Mouse (Mus musculus): ENCODE data around the gene Nek11.

The Nek11 gene

GRCm38 (mm10) chr9:105309553-105310281 lies 85.6 kb downstream of the Nek11 start:
- DNase-seq, result peak; percentile 81 to 82

GRCm38 (mm10) chr9:105306042-105306441 lies 89.3 kb downstream of the Nek11 start:
- no peak for DNase-seq

- DNase-seq, result no peak
Observed at GRCm38 (mm10) chr9:105302230-105302629, 93.1 kb downstream of the Nek11 start.

- no peak for DNase-seq
Observed at GRCm38 (mm10) chr9:105301396-105301795, 93.9 kb downstream of the Nek11 start.

GRCm38 (mm10) chr9:105300738-105301325 lies 94.5 kb downstream of the Nek11 start:
- DNase-seq, result no peak

- no peak for DNase-seq
Observed at GRCm38 (mm10) chr9:105284670-105285069, 110.7 kb downstream of the Nek11 start.

- peak; percentile 42 to 52 for DNase-seq
Observed at GRCm38 (mm10) chr9:105282725-105283124, 112.6 kb downstream of the Nek11 start.

GRCm38 (mm10) chr9:105274925-105275324 lies 120.4 kb downstream of the Nek11 start:
- no peak for DNase-seq

GRCm38 (mm10) chr9:105274286-105274685 lies 121.0 kb downstream of the Nek11 start:
- DNase-seq, result no peak

- DNase-seq, result peak; percentile 67 to 69
Observed at GRCm38 (mm10) chr9:105272241-105272640, 123.1 kb downstream of the Nek11 start.

- no peak for DNase-seq
Observed at GRCm38 (mm10) chr9:105263140-105263539, 132.2 kb downstream of the Nek11 start.

- no peak for DNase-seq
Observed at GRCm38 (mm10) chr9:105257668-105258067, 137.7 kb downstream of the Nek11 start.

GRCm38 (mm10) chr9:105254076-105254475 lies 141.2 kb downstream of the Nek11 start:
- no peak for DNase-seq

GRCm38 (mm10) chr9:105252349-105253041 lies 142.8 kb downstream of the Nek11 start:
- no peak for DNase-seq

GRCm38 (mm10) chr9:105251256-105251655 lies 144.1 kb downstream of the Nek11 start:
- no peak for DNase-seq

GRCm38 (mm10) chr9:105244024-105244423 lies 151.3 kb downstream of the Nek11 start:
- DNase-seq, result peak; percentile 74 to 75

GRCm38 (mm10) chr9:105214434-105214833 lies 180.9 kb downstream of the Nek11 start:
- peak in 1 of 2 experiments; percentile 2 for DNase-seq

- no peak for DNase-seq
Observed at GRCm38 (mm10) chr9:105200305-105200704, 195.0 kb downstream of the Nek11 start.

GRCm38 (mm10) chr9:105186725-105187124 lies 208.6 kb downstream of the Nek11 start:
- DNase-seq, result no peak

- no peak for DNase-seq
Observed at GRCm38 (mm10) chr9:105182392-105182791, 212.9 kb downstream of the Nek11 start.

GRCm38 (mm10) chr9:105144992-105145391 lies 250.3 kb downstream of the Nek11 start, which contains the start of gene 1700080E11Rik:
Gene 1700080E11Rik, minus strand, starts transcription at chr9:105145092.
- no peak for DNase-seq

- no peak for DNase-seq
Observed at GRCm38 (mm10) chr9:105139204-105139603, 256.1 kb downstream of the Nek11 start.

GRCm38 (mm10) chr9:105136404-105136803 lies 258.9 kb downstream of the Nek11 start:
- DNase-seq, result no peak

- DNase-seq, result no peak
Observed at GRCm38 (mm10) chr9:105134536-105134935, 260.8 kb downstream of the Nek11 start.

Data from kidney, postnatal 4 days (tissue).